Mouse (Mus musculus) cerebellum, adult 2 months (tissue): Measurements from ENCODE around the gene Akr1c19.

Experiments used
- CTCF ChIP-seq: fragments of 200-500 bp; IDR thresholded peaks from 2 replicates; pipeline ENCODE4 v1.5.1; 2011; ENCODE audit warnings: low read depth, mild to moderate bottlenecking, control low read depth, low read length, moderate library complexity, borderline replicate concordance; ENCODE audit not compliant: insufficient read depth
- POLR2A ChIP-seq: fragments of 200-500 bp; IDR thresholded peaks from 2 replicates; pipeline ENCODE4 v1.6.1; 2011; ENCODE audit warnings: low read length, control low read depth, borderline replicate concordance; ENCODE audit not compliant: insufficient read depth

DNA sequence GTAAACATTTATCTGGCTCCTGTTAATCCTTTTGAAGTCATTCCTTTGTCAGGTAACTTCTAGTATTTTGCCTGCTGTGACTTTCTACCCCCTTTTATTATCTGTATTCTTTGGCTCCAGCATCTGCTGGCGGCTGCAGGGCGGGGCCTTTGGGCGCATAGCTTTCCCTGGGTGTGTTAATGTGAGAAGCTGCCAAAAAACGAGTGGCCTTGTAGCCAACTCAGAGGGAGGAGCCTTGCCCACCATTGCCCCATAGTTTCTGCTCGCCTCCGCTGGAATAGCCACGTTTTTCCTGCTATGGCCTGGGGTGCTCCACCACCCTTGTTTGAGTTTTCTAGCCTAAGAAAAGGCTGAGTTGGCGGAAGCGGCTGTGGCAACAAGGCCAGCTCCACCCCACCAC lies 45.4 kb upstream of the Akr1c19 start:
- no peak for TF ChIP-seq CTCF
- TF ChIP-seq POLR2A, result no peak
